Mouse (Mus musculus) megakaryocyte, embryonic 14.5 days (primary cell): ENCODE data around the gene Tmem88b.

Source experiments
- FLI1 ChIP-seq: IDR thresholded peaks from 2 replicates; pipeline ENCODE4 v1.6.1; 2012; ENCODE audit warnings: low read length, inconsistent platforms, mixed read lengths
- GATA1 ChIP-seq: IDR thresholded peaks from 3 replicates; pipeline ENCODE4 v1.6.1; 2012; ENCODE audit warnings: mixed read lengths, low read length, inconsistent platforms, borderline replicate concordance

DNA sequence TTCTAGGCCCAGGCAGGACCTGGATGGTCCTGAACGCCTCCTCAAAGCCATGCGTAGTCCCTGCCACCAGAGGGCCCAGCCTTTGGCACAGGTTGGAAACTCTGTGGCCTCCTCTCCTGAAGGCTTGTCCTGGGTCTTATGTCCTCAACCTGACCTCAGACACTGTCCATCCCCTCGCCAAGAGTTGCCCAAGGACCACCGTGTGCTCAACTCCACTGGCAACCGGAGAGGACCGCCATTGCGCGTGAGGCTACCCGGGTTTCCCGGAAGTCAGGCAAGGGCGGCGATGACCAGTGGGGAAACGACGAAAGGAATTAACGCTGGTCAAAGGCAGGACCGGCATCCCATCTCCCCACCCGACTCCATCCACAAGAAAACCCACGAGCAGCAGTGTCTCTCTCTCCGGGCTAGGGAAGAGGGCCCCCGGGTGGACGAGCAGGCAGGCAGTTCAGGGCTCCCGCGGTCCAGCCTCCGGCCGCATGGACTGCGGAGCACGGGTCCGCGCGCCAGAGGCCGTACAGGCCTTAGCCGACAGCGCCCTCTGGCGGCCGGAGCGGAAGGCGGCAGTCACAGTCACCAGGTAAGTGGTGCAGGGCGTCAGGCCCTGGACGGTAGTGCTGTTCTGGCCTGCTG is 15.7 kb downstream of the Tmem88b start:
- TF ChIP-seq GATA1: no peak
- no peak for TF ChIP-seq FLI1
